Mouse (Mus musculus) erythroblast, embryonic 14.5 days (primary cell): Measurements from ENCODE around the gene Prlr. TPM values are rescaled to one million over a fixed set of nuclear protein-coding genes. Genes with fewer than 3 reads are reported as not detected.

Experiments used
- H3K27me3 ChIP-seq: 2 replicates; pipeline ENCODE4 v1.6.1; 2012; ENCODE audit warnings: inconsistent platforms; ENCODE audit not compliant: control insufficient read depth
- H3K36me3 ChIP-seq: 2 replicates; pipeline ENCODE4 v1.6.1; 2012; ENCODE audit warnings: mild to moderate bottlenecking, inconsistent platforms; ENCODE audit not compliant: control insufficient read depth
- H3K4me1 ChIP-seq: 2 replicates; pipeline ENCODE4 v1.6.1; 2012; ENCODE audit warnings: inconsistent platforms; ENCODE audit not compliant: control insufficient read depth
- H3K4me3 ChIP-seq: replicated peaks from 2 replicates; pipeline ENCODE3; 2012; ENCODE audit warnings: moderate library complexity, mild to moderate bottlenecking, inconsistent platforms
- H3K9me3 ChIP-seq: 2 replicates; pipeline ENCODE4 v1.6.1; 2012; ENCODE audit warnings: low read length, inconsistent platforms, mixed read lengths; ENCODE audit not compliant: control insufficient read depth
- GATA1 ChIP-seq: IDR thresholded peaks from 2 replicates; pipeline ENCODE4 v1.6.1; 2012; ENCODE audit warnings: low read length, inconsistent platforms, mixed read lengths
- TAL1 ChIP-seq: IDR thresholded peaks from 3 replicates; pipeline ENCODE4 v1.6.1; 2012; ENCODE audit warnings: low read length, inconsistent platforms, mixed read lengths
- polyA plus RNA-seq: library from polyadenylated mRNA; stranded (reverse); fragments of >175 nt; gene quantifications from 2 replicates; pipeline ENCODE4 v1.2.3, GENCODE M21; 2012

The Prlr gene
- polyA plus RNA-seq, 1 experiment = not detected

GRCm38 (mm10) chr15:10252526-10252925, 75.5 kb downstream of the Prlr start:
- H3K36me3 ChIP-seq = no peaks in the 10 kb centered on the region
- no peaks in the 10 kb centered on the region for H3K9me3 ChIP-seq
- H3K4me3 ChIP-seq = no peak overlapping the region
- TF ChIP-seq GATA1 (no peak), TAL1 (no peak)
- no peaks in the 10 kb centered on the region for H3K4me1 ChIP-seq
- H3K27me3 ChIP-seq = no peaks in the 10 kb centered on the region

DNA sequence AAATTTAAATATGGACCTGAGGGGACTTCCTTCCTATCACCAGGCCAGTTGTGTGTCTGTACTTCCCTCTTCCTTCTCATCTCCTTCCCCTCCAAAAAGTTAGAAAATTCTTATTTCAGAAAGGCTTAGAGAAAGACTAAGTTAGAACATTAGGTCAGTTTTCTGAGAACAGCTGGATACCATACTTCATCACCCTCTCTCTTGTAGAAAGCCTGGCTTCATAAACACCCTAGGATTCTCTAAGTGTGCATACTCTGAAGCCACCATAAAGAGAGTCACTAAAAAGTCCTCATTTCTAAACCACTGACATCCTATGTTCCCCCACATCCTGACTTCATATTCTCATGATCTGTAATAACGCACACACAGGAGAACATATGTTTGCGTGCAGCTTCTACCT, 85.2 kb downstream of the Prlr start:
- Histone ChIP-seq H3K27me3 (no peaks in the 10 kb centered on the region), H3K36me3 (no peaks in the 10 kb centered on the region), H3K4me1 (no peaks in the 10 kb centered on the region), H3K9me3 (no peaks in the 10 kb centered on the region), H3K4me3 (no peak overlapping the region)
- no peak for TF ChIP-seq GATA1
- TF ChIP-seq TAL1 = no peak

- Histone ChIP-seq H3K36me3 (no peaks in the 10 kb centered on the region), H3K4me3 (no peak overlapping the region), H3K4me1 (no peaks in the 10 kb centered on the region), H3K9me3 (no peaks in the 10 kb centered on the region), H3K27me3 (no peaks in the 10 kb centered on the region)
- no peak for TF ChIP-seq GATA1
- no peak for TF ChIP-seq TAL1
Measured at GRCm38 (mm10) chr15:10262641-10263040, 85.6 kb downstream of the Prlr start.

DNA sequence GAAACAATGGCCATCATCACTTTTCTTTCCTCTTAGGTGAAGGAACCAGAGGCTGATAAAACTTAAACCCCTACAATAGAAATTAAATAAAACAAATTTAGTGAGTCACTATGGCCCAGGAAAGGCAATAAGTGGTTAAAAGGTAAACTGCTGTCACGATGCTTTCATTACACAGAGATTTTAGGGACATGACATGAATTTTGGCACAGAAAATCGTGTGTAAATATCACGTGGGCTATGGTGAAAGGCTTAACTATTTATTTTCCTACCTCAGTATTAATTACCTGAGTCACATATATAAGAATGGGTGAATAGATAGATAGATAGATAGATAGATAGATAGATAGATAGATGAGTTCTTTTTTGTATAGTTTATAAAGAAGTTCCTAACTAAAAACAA, 86.4 kb downstream of the Prlr start:
- H3K27me3 ChIP-seq = no peaks in the 10 kb centered on the region
- H3K4me1 ChIP-seq = no peaks in the 10 kb centered on the region
- TF ChIP-seq TAL1 = no peak
- no peak for TF ChIP-seq GATA1
- H3K4me3 ChIP-seq = no peak overlapping the region
- no peaks in the 10 kb centered on the region for H3K9me3 ChIP-seq
- H3K36me3 ChIP-seq = no peaks in the 10 kb centered on the region

DNA sequence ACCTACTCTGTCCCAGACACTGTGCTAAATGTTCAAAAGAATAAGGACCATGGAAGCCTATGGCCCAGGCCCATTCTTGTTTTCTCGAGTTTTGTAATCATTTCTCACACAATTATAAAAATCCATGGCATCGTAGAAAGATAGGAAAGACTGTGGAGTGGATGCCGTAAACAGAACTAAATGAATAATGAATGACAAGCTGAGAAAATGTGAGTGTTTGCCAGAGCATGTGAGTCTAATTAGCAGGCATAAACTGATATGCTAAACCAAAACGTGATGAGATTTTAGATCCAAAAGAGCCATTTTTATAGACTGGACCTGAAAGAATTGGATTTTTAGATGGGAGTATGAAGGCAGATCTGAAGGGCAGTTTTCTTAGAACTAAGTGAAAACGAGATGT, 87.8 kb downstream of the Prlr start:
- Histone ChIP-seq H3K36me3 (no peaks in the 10 kb centered on the region), H3K9me3 (no peaks in the 10 kb centered on the region), H3K27me3 (no peaks in the 10 kb centered on the region), H3K4me3 (no peak overlapping the region), H3K4me1 (no peaks in the 10 kb centered on the region)
- TF ChIP-seq TAL1 (no peak), GATA1 (no peak)

DNA sequence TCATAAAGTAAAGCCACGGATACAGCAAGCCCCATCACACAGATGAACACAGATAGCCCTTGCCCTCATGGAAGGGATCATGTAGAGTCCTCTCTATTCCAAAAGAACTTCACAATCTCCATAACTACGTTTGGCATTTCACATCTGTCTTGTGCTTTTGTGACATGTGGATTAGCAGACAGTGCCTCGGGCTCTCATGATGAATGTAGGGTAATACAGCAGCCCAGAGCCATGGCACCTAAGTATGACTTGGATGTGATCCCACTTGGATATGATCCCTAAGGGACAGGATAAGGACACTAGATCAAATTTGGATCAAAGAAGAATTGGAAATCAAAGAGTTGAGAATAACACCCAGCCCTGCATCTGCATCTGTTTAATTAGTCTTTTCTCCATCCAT, 90.2 kb downstream of the Prlr start:
- Histone ChIP-seq H3K4me1 (no peaks in the 10 kb centered on the region), H3K4me3 (no peak overlapping the region), H3K9me3 (no peaks in the 10 kb centered on the region), H3K36me3 (no peaks in the 10 kb centered on the region), H3K27me3 (no peaks in the 10 kb centered on the region)
- TF ChIP-seq GATA1 (no peak), TAL1 (no peak)

GRCm38 (mm10) chr15:10276386-10276785, 99.3 kb downstream of the Prlr start:
- H3K36me3 ChIP-seq = no peaks in the 10 kb centered on the region
- H3K4me1 ChIP-seq = no peaks in the 10 kb centered on the region
- H3K9me3 ChIP-seq = no peaks in the 10 kb centered on the region
- no peak for TF ChIP-seq TAL1
- no peak for TF ChIP-seq GATA1
- no peaks in the 10 kb centered on the region for H3K27me3 ChIP-seq
- H3K4me3 ChIP-seq = no peak overlapping the region

GRCm38 (mm10) chr15:10277461-10277860, 100.4 kb downstream of the Prlr start:
- Histone ChIP-seq H3K4me3 (no peak overlapping the region), H3K36me3 (no peaks in the 10 kb centered on the region), H3K27me3 (no peaks in the 10 kb centered on the region), H3K9me3 (no peaks in the 10 kb centered on the region), H3K4me1 (no peaks in the 10 kb centered on the region)
- TF ChIP-seq TAL1 (no peak), GATA1 (no peak)

- H3K27me3 ChIP-seq = no peaks in the 10 kb centered on the region
- H3K4me3 ChIP-seq = no peak overlapping the region
- no peaks in the 10 kb centered on the region for H3K9me3 ChIP-seq
- H3K36me3 ChIP-seq = no peaks in the 10 kb centered on the region
- H3K4me1 ChIP-seq = no peaks in the 10 kb centered on the region
- TF ChIP-seq TAL1 = no peak
- no peak for TF ChIP-seq GATA1
Measured at GRCm38 (mm10) chr15:10281546-10281945, 104.5 kb downstream of the Prlr start.

- no peak for TF ChIP-seq GATA1
- no peak for TF ChIP-seq TAL1
- Histone ChIP-seq H3K4me1 (no peaks in the 10 kb centered on the region), H3K36me3 (no peaks in the 10 kb centered on the region), H3K27me3 (no peaks in the 10 kb centered on the region), H3K9me3 (no peaks in the 10 kb centered on the region), H3K4me3 (no peak overlapping the region)
Measured at GRCm38 (mm10) chr15:10283661-10284060, 106.6 kb downstream of the Prlr start.
